Mouse (Mus musculus) urinary bladder, postnatal 36 days (tissue): ENCODE data around the gene Ncf2.

ENCODE experiments used
- DNase-seq, 2 experiments: peaks; one replicate each; pipeline ENCODE4 v3.0.0; 2022; ENCODE audit warnings: low spot score in 2 of 2, mixed read lengths in 1 of 2

Gene Ncf2

GRCm38 (mm10) chr1:152831619-152832018 lies 31.6 kb downstream of the Ncf2 start:
- no peak for DNase-seq

DNA sequence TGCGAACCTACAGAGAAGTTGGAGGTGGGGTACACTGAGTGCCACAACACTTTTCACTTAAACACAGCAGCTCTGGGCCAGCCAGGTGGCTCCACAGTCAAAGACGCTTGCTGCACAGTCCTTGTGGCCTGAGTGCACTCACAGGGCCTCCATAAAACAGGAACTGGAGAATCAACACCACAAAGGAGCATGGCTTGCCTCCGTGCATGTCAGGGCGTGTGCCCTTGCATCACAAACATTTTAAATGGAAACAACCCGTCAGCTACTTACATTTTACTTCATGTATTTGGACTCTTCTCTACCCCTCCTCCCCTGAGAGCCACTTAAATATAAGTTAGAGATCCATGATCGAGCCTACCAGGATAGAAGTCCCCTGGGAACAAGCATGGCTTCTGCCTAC lies 32.3 kb downstream of the Ncf2 start:
- peak in 1 of 2 experiments; percentile 7 for DNase-seq

- DNase-seq: no peak
These were observed 35.1 kb downstream of the Ncf2 start for GRCm38 (mm10) chr1:152835061-152835460.

DNA sequence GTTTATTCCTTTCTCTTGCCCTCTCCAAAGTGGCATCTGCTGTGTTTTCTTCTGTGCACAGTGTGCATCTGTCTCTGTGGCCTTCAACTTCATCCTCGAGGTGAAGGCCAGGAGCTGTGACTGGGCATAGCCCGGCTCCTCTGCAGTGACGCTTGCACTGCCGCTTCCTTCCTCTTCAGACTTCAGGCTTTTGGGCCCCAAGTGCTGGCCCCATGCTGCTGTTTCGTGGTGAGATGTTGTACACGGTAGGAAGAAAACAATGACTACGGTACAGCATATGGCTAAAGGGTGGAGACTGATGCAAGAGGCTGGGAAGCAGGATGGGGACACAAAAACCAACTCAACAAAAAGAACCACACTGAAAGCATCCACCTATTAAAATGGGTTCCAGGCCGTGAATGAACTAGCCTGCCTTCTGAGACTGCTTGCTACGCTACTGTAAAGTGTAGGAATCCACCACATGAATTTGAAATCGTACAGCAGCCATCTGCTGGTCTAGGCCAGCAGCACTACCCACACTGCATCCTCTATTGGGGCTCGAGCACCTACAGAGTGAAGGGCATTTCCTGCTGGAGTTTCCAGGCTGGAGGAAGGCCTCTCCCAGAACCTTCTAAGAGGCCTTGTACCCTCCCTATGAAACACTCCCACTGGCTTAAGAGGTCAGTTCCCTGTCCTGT lies 38.2 kb downstream of the Ncf2 start:
- DNase-seq: no peak

- no peak for DNase-seq
These were observed 38.8 kb downstream of the Ncf2 start for GRCm38 (mm10) chr1:152838841-152839240.

DNA sequence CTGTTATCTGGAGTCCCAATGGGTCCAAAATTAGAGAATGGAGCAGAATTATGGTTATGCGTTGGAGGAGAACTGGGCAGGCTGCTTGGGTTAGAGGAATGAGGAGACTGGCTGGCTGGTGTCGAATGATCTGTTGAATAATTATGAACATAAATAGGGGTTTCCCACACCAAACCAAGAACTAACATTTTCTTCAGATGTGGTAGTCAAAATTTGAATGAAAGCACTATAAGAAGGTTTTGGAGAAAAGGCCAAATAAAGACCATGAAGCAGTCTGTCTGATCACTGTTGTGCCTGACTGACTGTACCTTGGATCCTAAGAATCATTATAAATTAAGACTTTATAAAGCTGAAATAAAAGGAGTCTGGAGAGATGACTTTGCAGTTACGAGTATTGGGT lies 40.3 kb downstream of the Ncf2 start:
- DNase-seq: no peak

DNA sequence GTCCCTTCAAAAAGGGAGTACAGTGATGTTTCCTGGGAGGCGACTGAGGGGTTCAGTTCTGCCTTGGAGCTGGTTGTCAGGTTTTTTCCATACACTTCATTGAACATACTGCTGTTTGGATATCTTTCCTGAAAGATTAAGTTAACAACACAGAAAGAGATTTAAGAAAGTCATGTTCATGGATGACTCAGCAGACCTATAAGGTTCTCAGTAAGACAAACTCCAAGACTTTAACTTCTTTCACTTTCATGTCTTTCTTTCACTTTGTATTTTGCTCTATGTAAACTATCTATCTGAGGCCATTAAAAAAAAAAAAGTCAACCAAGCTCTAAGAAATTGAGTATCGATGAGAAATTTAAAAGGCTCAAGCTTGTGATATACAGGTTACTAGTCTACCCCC lies 41.1 kb downstream of the Ncf2 start:
- no peak for DNase-seq

DNA sequence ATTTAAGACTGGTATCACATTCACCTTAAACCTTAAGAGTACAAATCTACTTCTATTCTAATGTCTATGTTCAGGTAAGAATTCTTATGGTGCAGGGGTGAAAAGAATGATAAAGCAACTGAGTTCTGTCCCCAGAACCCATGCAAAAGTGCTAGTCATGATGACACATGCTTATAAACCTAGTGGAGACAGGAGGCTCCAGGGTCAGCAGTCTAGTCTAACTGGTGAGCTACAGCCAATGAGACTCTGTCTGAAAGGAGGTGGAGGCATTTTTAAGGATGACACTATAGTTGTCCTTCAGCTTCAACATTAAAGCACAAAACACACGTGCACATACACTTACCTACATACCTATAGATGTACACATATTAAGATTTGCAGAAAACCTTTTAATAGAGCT lies 44.6 kb downstream of the Ncf2 start:
- no peak for DNase-seq

DNA sequence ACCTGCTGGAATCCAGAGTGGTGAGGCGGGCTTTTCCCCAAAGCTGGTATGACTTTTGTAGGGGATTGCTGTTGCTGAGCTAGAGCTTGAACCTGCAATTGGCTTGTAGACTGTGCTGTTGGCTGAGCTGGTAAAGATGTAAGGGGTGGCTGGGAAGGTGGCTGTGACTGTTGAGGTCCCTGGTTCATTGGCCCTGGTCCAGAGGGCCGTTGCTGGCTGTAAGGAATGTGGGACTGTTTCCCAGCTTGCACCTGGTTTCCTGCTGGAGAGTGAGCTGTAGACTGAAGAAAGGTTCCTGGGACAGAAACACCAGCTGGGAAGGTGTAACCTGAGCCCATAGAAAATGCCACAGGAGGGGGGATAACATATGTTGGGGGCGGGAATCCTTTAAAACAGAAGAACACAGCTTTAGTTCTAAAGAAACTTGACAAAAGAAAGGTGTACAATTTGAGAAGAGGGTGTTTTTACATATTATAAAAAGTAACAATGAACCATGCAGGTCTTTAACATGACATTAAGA lies 45.3 kb downstream of the Ncf2 start:
- DNase-seq: no peak

- DNase-seq: peak in 1 of 2 experiments; percentile 30
These were observed 46.9 kb downstream of the Ncf2 start for GRCm38 (mm10) chr1:152846856-152847255.

DNA sequence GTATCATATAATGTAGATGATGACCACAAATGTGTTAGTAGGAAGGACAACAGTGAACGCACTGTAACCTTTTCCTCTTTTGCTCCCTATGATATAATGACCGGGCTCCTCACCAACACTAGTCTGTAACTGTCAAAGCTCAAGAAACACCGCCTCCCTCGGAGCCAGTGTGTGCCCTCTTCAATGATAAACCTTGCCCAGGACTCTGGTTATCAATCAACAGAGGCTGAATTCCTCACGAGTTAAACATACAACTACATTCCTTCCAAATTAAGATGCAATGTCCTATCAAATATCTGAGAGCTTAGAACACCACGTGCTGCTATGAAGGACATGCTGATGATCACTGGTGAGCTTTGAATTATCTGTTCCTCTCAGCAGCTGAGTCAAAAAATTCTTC lies 69.9 kb downstream of the Ncf2 start:
- DNase-seq: no peak

- no peak for DNase-seq
These were observed 71.0 kb downstream of the Ncf2 start for GRCm38 (mm10) chr1:152871031-152871430.
